17 mouse cellular contexts compared by ENCODE assay signal in the genomic region with DNA sequence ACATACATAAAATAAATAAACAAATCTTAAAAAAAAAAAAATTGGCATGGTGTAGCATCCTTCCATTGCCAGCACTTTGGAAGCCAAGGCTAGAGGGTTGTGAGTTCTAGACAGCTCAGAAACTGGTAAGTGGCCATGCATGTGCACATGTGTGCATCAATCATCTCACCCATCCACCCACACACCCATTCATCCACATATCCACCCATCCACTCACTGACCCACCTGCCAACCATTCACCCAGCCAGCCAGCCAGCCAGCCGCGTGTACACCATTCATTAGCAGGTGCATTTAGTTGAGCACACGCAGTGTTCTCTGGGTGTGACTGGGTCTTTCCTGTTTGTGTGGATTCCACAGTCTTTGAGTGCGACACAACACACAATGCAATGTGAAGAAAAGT. TPM values are rescaled to one million over a fixed set of nuclear protein-coding genes. Genes with fewer than 3 reads are reported as not detected.
"Had no signal": no experiment of that assay in that cellular context is flagged by ENCODE, and none has a peak within 500 bp of the region (broad histone marks: within the 10 kb centered on the region; RNA-seq: fewer than 3 reads in every experiment).

No protein-coding gene starts in this region.

- H3K36me3 ChIP-seq: neural tube, embryonic 15.5 days; stomach, embryonic 15.5 days had no signal

- H3K27ac ChIP-seq: neural tube, embryonic 15.5 days; stomach, embryonic 15.5 days; stomach, postnatal 0 days had no signal

- H3K9ac ChIP-seq: neural tube, embryonic 15.5 days; stomach, embryonic 15.5 days had no signal

- DNase-seq: retina, postnatal 1 day; right cerebral cortex, adult 18-20 months; right cerebral cortex, postnatal 14 days; right cerebral cortex, postnatal 25 days; right cerebral cortex, postnatal 4 days; spleen, adult 18-20 months; thymus, adult 18-20 months; thymus, adult 2 months; thymus, postnatal 14 days; thymus, postnatal 25 days; thymus, postnatal 36 days; thymus, postnatal 4 days had no signal

- H3K27me3 ChIP-seq: neural tube, embryonic 15.5 days; stomach, embryonic 15.5 days had no signal

- H3K4me3 ChIP-seq: neural tube, embryonic 15.5 days; stomach, embryonic 15.5 days had no signal

- H3K4me2 ChIP-seq: neural tube, embryonic 15.5 days; stomach, embryonic 15.5 days had no signal

- H3K4me1 ChIP-seq: neural tube, embryonic 15.5 days; stomach, embryonic 15.5 days had no signal

- H3K9me3 ChIP-seq: neural tube, embryonic 15.5 days; stomach, embryonic 15.5 days had no signal

RNA-seq across cellular contexts. Expression of gene Ccl17, which starts 4.4 kb away (rescaled TPM):
- polyA plus RNA-seq: spleen, adult 2 months; stomach, embryonic 14.5 days; stomach, embryonic 15.5 days had no signal
